Mouse (Mus musculus) kidney, postnatal 25 days (tissue): ENCODE results near the gene Map3k20.
A peak's percentile ranks its signal among the peaks of the same experiment; 100 is the strongest.

Source experiments
- DNase-seq, 2 experiments: peaks; one replicate each; pipeline ENCODE4 v3.0.0; 2021; ENCODE audit warnings: mixed read lengths in 2 of 2

Gene Map3k20

DNA sequence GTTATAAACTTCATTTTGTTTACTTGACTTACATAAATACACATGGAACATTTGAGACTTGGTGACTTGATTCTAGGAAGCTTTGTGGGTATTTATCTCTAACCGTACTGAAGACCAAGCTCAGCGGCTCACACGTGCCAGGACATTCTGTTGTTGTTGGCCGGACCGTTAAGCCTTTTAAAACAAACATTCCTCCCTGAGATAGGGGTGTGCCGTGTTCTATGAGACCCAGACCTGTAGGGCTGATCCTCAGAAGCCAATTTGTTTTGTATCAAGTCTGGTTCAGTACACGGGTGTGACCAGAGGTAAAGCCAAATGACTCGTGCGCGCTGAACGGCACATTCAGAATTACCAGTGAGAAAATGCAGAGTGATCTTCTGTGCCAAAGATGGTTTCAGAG is 97.9 kb downstream of the Map3k20 start:
- no peak for DNase-seq

DNA sequence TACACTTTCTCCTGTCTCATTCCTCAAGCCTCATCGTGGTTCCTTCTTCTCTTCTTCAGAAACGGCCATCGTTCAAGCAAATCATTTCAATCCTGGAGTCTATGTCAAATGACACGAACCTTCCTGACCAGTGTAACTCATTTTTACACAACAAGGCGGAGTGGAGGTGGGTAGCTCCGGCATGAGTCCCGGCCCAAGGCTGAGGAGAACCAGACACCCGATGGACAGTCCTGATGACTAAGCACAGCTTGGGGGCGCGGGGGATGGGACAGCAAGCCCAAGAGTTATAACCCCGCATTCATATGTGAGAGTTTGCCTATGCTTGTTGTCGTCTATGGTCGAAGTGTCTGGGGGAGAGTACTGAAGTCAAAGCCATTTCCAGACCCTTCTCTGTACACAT is 104.0 kb downstream of the Map3k20 start:
- DNase-seq = no peak

DNA sequence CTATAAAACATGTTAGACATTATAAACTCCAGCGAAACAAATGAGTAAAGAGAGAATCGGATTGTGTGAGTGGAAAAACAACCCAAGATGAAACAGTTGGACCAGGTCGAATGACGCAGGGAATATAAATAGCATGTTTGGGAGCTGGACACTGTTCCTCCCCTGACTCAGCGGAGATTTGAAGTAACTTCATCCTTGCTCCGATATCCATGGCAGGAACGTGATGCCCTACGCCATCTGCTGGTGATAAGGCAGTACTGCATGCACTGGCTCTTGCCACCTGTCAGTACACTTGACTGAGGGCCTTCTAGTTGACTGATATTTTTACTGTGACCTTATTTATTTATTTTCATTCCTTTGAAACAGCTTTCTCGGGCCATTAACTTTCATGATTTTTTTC is 104.5 kb downstream of the Map3k20 start:
- DNase-seq = peak; percentile 85 to 90

DNA sequence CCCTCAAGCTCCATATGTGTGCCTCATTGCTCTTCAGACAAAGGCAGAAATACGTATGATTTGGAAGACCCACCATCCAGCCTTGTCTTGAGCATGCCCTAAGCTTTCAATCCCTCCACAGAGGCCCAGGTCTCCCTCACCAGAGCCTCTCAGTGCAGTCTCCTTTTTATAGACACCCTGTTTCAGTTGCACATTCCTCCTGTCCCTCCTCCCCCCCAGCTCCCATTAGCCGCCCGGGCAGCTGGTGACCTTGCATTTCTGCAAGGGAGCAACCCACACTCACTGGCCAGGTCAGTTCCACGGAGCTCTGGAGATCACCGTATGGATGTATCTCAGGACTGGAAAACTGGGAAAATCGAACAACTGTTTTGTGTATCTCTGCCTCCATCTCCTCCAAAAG is 105.0 kb downstream of the Map3k20 start:
- DNase-seq = peak; percentile 23 to 73

DNA sequence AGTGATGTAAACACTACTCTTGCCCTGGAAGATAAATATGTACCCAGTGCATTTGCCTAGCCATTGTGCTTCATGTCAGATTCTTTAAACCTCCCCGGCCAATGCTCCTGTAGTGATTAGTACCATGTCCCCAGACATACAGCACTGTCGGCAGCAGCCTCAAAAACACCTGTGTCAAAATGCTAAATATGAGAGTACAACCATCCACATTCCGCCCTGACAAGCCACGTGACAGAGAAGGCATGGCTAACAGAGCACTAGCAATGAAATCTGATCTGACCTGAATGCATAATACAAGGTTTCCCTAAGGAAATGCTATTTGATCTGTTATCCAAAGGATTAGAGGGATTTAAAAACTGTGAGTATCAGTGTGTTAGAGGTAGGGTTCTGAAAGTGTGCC is 105.6 kb downstream of the Map3k20 start:
- DNase-seq = peak; percentile 52 to 56

DNA sequence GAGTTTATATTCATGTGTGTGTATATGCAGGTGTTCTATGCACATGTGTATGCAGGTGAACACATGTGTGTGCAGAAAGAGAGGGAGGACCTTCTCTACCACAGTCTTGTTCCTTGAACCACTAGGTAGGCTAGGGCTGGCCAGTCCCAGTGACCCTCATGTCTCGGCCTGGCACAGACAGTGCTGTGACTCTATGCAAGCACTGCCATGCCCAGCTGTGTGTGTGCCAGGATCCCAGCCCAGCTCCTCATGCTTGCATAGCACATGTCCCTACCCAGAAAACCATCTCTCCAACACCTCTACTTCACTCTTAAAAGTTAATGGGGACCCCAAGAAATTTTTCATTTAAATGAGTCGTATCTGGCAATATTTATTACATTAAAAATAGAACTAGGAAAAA is 106.3 kb downstream of the Map3k20 start:
- no peak for DNase-seq

DNA sequence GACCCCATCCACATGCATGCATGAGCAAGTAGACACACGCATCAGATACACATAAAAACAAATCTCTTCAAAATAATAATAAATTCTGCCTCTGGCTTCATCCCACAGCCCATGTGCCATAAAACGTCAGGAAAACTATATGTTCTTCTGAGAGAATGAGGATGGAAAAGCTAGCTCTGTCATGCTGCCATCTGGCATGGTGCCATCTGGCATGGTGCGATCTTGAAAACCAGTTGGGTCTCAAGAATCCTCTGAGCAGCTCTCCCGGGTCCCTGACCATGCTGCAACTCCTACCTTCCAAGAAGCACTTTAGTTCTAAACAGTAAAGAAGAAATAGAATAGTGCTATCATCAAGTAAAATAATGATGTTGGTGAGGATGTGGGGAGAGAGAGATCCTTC is 106.9 kb downstream of the Map3k20 start:
- no peak for DNase-seq

DNA sequence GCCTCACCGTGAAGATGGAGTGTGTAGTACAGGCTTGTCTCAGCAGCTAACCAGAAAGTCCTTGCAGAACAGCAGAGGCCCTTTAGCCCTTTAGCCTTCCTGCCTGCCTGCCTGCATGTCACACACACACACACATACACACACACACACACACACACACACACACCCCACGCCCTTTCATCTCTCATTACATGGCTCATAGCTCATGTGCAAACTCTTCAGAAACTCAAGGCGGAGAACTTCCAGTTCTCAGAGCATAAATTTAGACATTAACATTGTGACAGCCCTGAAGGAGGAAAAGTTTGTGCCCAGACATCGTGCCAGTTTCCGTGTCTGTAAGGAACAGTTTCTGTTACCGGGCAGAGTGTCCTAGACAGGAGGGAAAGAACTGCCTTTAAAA is 111.5 kb downstream of the Map3k20 start:
- DNase-seq = no peak

DNA sequence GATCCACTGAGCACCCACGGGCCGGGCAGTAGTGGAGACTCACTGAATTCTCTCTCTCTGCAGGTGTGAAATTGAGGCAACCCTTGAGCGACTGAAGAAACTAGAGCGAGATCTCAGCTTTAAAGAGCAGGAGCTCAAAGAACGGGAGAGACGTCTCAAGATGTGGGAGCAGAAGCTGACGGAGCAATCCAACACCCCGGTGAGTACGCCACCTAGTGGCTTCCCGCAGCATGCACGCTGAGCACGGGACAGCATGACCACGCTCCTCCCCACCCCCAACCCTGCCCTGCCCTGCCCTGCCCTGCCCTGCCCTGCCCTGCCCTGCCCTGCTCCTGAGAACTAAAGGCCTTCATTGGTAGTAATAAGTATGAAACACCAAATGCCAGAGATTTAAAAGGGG is 112.8 kb downstream of the Map3k20 start:
- DNase-seq = peak; percentile 69 to 74

DNA sequence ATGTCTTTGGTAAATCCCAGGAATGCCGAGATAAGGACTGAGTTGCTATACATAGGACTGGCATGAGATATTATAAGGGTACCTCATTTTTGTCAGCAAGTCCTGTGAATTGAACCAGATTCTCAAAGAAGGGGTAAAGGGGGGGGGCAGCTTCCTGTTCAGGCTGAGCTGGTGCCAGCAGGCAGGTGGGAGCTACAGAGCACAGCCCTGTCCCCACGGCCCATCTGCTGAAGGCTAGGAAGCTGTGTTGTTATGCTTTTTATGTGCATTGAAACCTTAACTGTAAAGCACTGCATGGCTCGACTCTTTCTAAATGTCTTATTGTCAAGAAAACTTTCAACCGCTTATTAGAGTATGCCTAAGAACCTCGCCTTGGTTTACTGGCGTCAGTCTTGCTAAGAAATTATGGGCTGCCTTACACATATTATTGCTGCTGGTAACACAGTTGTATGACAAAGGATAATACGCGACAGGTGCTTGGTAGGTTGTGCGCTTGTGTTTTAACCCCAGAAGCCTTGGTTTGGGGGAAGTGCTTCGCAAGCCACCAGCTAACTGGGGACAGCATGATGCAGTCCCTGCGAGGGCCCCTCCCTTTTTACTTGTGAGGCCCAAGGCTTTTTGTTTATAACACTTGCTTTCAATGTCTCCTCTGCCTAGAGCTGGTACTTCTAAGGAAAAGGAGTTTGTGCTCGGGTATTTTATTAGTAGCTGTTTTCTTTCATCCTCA is 114.2 kb downstream of the Map3k20 start:
- DNase-seq = no peak

DNA sequence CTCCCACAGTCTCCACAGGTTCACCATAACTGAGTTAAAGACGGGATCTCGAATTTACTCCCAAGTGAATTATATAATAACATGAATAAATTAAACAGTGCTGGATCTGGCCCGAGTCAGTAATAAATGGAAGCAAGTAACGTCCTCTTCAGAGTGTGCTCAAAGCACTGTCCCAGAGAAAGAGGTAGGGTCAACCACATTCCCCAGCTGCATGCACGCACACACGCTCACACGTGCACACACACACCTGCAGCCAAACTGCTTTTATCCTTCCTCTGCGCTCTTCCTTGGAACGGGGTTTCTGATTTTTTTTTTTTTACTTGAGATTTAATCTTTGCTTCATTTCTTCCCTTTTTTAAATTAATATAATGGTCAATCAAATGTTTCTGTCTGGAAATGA is 115.9 kb downstream of the Map3k20 start:
- DNase-seq = no peak

DNA sequence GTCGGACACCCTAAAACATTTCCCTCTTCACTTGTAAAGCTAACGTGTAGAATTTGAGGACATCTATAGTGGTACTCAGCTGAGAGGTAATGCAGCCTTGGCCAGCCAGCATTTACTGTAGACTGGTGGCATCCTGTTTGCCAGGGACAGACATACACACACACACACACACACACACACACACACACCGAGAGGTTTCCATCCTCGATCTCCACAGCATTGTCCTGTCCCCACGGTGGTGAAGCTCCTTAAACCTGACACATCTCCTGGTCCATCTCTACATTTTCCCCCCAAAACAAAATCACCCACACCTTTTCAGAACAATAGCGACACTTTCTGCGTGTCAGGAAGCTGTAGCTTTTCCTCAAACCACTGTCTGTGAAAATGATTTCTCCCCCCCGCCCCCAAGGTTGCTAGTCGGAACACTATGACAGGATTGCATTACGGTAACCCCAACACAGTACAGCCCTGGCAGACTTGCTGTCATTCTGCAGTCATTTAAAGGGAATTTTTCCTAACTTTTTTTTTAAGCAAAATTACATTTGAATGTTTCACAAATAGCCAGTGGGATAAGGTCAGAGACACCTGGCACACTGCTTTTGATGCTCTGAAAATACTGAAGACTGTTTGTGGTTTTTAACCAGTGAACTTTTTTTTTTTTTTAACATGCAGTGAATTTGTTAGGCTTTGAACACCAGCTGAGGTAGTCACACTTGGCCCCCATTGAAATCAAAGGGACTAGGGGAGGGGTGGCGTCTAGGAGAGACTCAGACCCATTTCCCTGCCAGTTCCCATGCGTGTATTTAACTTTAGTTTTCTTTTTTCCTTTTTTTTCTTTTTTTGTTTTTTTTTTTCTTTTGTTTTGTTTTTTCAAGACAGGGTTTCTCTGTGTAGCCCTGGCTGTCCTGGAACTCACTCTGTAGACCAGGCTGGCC is 120.5 kb downstream of the Map3k20 start:
- no peak for DNase-seq

DNA sequence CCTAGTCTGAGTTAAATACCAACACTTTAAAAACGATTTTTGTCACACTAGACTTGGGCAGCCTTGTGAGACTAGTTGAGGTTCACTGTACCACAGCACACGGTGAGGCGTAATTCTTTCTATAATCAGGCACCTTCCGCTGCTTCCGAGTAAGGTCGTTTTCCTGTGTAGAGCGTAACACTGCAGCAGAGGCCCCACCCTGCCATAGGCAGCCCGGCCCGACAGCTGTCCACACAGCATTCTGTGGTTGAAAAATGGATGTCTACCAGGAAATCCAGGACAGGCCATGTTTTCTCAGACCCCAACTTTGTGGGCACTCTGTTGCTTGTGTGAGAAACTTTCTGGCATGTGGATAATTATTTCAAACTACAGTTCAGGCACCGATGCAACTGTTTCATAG is 121.3 kb downstream of the Map3k20 start:
- DNase-seq = no peak

DNA sequence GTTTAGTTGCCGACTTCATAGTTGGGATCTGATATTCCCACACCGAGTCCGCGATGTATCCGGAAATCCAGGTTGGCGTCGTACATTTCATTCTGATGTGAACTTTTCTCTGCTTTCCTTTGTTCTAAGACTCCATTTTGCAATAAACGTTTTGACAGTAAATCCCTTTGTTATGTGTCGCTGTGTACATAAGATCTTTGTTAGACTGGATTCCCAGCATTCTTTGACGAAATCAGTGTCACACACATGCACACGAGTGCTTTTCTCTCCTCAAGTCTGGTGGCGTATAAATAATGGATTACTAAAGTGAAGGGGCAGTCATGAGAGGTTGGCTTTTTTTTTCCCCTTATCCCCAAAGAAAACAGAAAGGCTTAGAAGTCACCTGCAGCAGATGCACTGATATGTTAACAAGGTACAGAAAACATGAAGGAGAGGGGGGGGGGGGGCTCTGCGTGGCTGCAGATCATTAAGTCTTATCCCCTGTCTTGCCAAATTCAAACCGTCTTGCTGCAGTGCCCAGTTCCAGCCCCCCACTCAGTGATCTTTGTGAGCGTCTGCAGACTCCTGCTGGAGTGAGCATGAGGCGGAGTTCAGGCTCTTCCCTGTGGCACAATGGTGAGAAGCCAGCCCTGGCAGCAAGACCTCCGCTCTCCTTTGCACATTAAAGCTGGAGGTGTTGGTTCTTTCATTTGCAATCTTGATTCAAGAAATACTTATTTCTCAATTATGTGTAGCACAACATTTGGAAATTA is 122.1 kb downstream of the Map3k20 start:
- DNase-seq = no peak

DNA sequence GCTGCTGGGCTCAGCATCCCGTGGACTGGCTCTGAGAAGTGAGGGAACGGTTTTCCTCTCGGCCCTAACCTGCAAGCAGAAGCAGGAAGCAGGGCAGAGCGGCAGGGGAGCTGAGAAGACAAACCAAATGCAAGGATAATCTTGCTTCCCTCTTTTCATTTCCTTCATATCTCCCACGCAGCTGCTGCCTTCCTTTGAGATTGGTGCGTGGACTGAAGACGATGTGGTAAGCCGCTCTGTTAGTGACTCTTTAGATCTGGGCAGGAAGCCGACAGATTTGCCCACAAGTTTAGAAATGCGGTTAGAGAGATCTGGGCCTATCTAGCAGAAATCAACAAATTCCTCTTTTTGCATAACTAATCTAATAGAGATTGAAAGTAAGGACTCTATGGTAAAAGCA is 124.5 kb downstream of the Map3k20 start:
- no peak for DNase-seq

DNA sequence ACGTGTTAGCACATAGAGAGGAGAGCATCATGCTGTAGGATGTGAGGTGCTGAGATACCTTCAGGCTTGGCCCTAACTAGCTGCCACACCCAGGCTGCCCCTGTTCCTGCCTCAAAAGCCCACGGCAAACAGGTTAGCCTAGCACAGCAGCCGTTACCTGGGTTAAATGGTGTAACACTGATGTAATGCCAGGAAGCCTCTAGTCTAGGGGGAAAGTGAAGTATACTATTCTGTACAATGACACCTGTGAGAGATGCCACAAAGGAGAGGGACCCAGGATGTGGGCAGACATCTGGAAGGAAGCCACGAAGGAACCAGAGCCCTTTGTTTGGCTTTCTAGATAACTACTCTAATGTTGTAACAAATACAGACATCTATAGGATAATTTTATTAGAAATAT is 126.8 kb downstream of the Map3k20 start:
- no peak for DNase-seq

DNA sequence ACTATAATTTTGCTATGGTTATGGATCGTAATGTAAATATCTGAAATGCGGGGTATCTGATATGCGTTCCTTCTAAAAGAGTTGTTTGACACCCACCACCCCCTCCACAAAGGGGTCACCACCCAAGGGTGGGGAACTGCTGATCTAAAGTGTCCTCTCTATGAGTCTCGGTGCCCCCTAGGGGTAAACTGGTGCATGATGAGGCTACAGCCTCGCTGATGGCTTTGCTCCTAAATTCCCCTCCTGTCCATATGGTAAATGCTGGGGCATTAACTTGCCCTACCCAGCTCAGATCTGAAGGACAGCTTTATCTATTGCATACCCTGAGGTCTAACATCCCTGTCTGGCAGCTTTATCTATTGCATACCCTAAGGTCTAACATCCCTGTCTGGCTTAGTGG is 130.0 kb downstream of the Map3k20 start:
- DNase-seq = no peak

DNA sequence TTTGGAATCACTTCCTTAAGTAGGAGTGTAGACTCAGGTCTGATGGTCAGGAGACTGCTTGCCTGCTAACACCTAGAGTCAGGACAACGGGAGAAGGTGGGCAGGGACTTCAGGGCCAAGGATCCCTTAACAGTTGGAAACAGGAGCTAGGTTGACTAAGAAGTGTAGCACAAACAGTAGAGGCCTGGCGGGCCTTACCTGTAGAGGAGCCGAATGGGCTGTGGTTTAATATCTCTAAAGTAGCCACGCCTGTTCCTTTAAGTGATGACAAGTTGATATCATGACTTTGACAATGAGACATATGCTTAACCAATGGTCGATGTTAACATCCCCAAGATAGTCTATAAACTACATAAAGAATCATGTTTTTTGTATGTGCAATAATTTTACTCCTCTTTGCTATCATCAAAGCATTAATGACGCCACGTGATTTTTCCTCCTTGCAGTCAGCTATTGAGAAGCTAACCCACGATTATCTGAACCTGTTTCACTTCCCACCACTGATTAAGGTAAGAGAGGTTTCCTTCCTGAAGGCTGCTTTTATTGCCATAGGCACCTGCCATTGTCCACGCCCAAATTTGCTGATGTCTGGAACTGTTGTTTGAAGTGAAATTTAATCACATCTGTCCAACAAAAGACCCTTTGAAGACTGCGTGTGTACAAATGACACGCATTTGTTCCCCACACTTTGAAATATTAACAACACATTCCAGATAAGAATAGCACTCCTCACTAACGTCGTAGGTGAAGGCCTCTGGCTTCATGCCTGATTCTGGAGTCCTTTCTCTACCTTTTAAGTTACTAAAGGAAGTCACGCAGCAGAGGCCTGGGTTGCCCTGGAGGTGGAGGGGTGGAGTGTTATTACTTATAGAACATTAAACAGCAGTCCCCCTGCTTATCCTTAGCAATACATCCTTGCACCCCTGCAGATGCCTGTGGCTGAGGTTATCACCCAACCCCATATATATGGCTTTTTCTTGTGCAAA is 131.0 kb downstream of the Map3k20 start:
- no peak for DNase-seq

DNA sequence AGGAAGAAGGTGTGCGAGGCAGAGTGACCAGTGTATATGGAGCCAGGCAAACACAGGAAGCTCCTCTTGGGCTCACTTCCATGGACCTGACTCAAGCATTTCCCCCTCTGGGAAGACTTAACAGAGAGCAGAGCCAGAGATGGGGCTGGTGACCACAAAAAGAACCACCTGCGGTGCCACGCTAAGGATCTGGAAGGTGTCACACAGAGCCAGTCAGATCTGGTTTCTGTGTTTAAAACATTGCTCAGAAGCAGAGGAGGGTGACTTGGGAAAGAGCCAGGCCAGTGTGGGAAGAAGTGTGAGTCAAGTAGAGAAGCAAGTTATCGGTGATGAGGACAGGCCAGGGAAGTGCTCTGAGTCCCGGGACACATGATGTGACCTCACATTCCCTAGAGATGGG is 135.1 kb downstream of the Map3k20 start:
- no peak for DNase-seq

DNA sequence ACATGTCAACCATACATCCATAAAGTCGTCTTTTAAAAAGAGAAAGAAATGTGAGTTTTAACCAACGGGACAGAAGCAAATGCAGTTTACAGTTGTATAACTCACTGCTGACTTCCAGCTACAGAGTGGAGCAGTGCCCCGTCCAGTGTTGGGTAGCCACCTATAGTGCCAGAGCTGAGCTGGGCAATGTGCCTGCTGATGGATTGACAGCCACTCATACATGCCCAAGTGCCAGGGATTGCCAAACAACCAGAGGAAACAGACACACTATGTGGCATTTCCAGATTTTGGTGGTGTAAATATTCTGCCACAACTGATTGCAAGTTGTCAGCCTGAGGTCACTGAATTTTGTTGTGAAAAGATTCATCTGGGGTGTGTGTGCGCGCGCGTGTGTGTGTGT is 139.2 kb downstream of the Map3k20 start:
- DNase-seq = no peak

DNA sequence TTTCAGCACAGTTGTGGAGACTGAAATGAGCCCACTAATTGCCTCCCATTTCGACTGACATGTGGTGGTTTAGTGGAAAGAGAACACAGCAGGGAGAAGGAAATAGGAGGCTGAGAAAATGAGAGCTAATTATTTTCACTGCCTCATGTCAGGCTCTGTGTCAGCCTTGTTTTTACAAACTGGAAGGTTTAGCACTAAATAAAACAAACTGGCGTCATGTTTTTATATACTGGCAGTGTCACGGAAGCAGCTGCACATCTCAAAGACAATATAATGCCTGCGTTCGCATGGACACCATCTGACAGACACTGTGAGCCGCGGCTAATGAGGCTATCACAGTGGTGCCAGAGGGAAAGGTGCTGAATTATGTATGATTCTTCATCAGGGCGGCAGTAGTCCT is 141.3 kb downstream of the Map3k20 start:
- no peak for DNase-seq

DNA sequence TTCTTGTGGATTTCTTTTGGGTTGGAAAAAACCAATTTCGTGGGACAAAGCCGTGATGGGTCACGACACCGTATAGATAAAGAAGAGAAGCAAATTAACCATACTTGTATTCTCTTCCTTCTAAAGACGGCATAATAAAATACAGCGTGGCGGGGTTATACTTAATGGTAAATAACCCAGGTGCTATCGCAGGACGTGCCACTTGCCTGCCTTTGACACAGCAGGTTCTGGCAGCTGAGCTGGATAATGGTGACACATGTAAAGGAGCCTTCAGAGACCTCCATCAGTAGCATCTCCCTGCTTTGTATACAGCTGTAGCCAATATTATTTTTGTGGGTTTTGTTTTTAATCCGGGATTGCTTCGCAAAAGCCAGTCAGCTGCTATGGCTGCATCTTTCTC is 141.9 kb downstream of the Map3k20 start:
- no peak for DNase-seq
